Mouse (Mus musculus) CD4-positive naive resting alpha-beta T cell, adult 57 days (primary cell): ENCODE data around the gene Mad2l1. TPM values are rescaled to one million over a fixed set of nuclear protein-coding genes. Genes with fewer than 3 reads are reported as not detected.

Experiments
- total RNA-seq: library from RNA; stranded (reverse); gene quantifications from one replicate; pipeline ENCODE4 v1.2.4, GENCODE M21; 2023

The Mad2l1 gene
- 12.6 TPM for total RNA-seq

GRCm38 (mm10) chr6:66535028-66535862 lies at the start of gene Mad2l1:
Mad2l1 (plus strand) TSS chr6:66535390.

GRCm38 (mm10) chr6:66559996-66560395 lies 24.8 kb downstream of the Mad2l1 start, which contains the start of gene Vmn1r32:
Vmn1r32 (minus strand) TSS chr6:66560096.

Other genes starting within 250 kb of the Mad2l1 start
- gene Vmn1r32, start 24.7 kb downstream of the Mad2l1 start, total RNA-seq: not detected
- gene Vmn1r33, start 82.9 kb downstream of the Mad2l1 start, total RNA-seq: not detected
- not detected for gene Vmn1r34, start 108.5 kb downstream of the Mad2l1 start, total RNA-seq
- not detected for gene Vmn1r35, start 150.5 kb downstream of the Mad2l1 start, total RNA-seq
- gene Vmn1r36, start 183.8 kb downstream of the Mad2l1 start, total RNA-seq: not detected
- not detected for gene Vmn1r37, start 194.0 kb downstream of the Mad2l1 start, total RNA-seq
- not detected for gene Vmn1r38, start 247.2 kb downstream of the Mad2l1 start, total RNA-seq